Mouse (Mus musculus): Measurements from ENCODE around the gene Gpr39. TPM values are rescaled to one million over a fixed set of nuclear protein-coding genes. Genes with fewer than 3 reads are reported as not detected.

Gpr39 gene
- total RNA-seq, 1 experiment, result 1.7 TPM

DNA sequence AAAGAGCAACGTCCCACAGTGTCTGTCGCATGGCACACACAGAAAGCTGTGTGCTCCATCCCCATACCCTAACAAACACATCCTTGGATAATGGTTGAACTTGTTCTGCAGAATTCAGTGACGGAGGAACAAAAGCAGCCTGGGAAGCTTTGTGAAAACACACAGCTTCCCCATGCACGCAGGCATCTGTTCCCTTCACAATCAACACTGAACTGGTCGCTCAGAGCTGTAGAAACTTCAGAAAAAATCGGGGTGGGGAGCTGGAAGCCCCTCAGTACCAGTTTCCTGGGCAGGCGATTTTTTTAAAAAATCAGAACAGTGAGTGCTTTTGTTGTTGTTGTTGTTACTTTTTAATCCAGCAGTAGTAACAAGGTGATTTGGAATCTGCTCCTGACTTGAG is 193.3 kb downstream of the Gpr39 start:
- Histone ChIP-seq H3K4me3 (ENCODE audit: insufficient read depth in 1 of 2, low read depth in 1 of 2, low read length in 2 of 2, poor library complexity in 1 of 2, severe bottlenecking in 1 of 2) (no peak overlapping the region), H3K4me1 (ENCODE audit: control insufficient read depth in 2 of 2, insufficient read depth in 2 of 2, low read length in 2 of 2, poor library complexity in 1 of 2) (no peaks in the 10 kb centered on the region), H3K9me3 (ENCODE audit: control insufficient read depth, insufficient read depth, low read depth, low read length) (no peaks in the 10 kb centered on the region), H3K27ac (ENCODE audit: insufficient read depth, low read depth, low read length, poor library complexity, severe bottlenecking) (no peak overlapping the region), H3K36me3 (ENCODE audit: control insufficient read depth, insufficient read depth, low read length, poor library complexity, severe bottlenecking) (no peaks in the 10 kb centered on the region), H3K9ac (ENCODE audit: insufficient read depth, low read depth, low read length, poor library complexity, severe bottlenecking) (no peak overlapping the region)
- in situ Hi-C loops (cut with MboI; ENCODE audit: low sequenced_read_pairs in 2 of 2, unreplicated experiment in 2 of 2), result no loop called here
- TF ChIP-seq MAFK (IDR thresholded peaks at IDR 0.05; ENCODE audit: insufficient read depth, low read depth, low read length) (no peak), CHD2 (IDR thresholded peaks at IDR 0.05; ENCODE audit: low read depth, low read length) (no peak), ZC3H11A (IDR thresholded peaks at IDR 0.05; ENCODE audit: borderline replicate concordance, low read depth, low read length) (no peak), HCFC1 (IDR thresholded peaks at IDR 0.05; ENCODE audit: borderline replicate concordance, insufficient read depth, low read length) (no peak), ZNF384 (IDR thresholded peaks at IDR 0.05; ENCODE audit: low read depth, low read length) (no peak)
- no peak for DNase-seq (ENCODE audit: low read depth, low spot score)

DNA sequence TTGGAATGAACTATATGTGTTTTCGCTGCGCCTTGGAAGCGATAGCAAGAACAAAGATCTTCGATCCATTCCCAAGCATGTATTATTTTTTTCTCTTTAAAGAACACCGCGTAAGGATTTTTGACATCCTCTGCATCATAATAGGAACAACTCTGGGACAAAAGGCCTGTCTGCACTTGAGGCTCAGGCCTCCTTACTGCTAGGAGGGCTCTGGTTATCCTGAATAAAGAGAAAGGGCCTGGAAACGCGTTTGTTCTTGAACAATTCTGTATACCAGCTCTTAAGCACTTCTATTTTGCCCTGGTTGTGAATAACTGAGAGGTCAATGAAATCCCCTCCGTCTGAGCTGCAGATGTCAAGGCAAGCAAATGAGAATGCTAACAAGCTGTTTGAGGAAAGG is 216.4 kb downstream of the Gpr39 start:
- Histone ChIP-seq H3K4me1 (ENCODE audit: control insufficient read depth in 2 of 2, insufficient read depth in 2 of 2, low read length in 2 of 2, poor library complexity in 1 of 2) (no peaks in the 10 kb centered on the region), H3K9me3 (ENCODE audit: control insufficient read depth, insufficient read depth, low read depth, low read length) (no peaks in the 10 kb centered on the region), H3K9ac (ENCODE audit: insufficient read depth, low read depth, low read length, poor library complexity, severe bottlenecking) (no peak overlapping the region), H3K27ac (ENCODE audit: insufficient read depth, low read depth, low read length, poor library complexity, severe bottlenecking) (no peak overlapping the region), H3K36me3 (ENCODE audit: control insufficient read depth, insufficient read depth, low read length, poor library complexity, severe bottlenecking) (no peaks in the 10 kb centered on the region), H3K4me3 (ENCODE audit: insufficient read depth in 1 of 2, low read depth in 1 of 2, low read length in 2 of 2, poor library complexity in 1 of 2, severe bottlenecking in 1 of 2) (no peak overlapping the region)
- TF ChIP-seq ZNF384 (IDR thresholded peaks at IDR 0.05; ENCODE audit: low read depth, low read length), result no peak
- TF ChIP-seq CHD2 (IDR thresholded peaks at IDR 0.05; ENCODE audit: low read depth, low read length), result no peak
- no peak for TF ChIP-seq HCFC1 (IDR thresholded peaks at IDR 0.05; ENCODE audit: borderline replicate concordance, insufficient read depth, low read length)
- TF ChIP-seq ZC3H11A (IDR thresholded peaks at IDR 0.05; ENCODE audit: borderline replicate concordance, low read depth, low read length), result no peak
- no peak for TF ChIP-seq MAFK (IDR thresholded peaks at IDR 0.05; ENCODE audit: insufficient read depth, low read depth, low read length)
- in situ Hi-C loops (cut with MboI; ENCODE audit: low sequenced_read_pairs in 2 of 2, unreplicated experiment in 2 of 2), result no loop called here
- no peak for DNase-seq (ENCODE audit: low read depth, low spot score)

DNA sequence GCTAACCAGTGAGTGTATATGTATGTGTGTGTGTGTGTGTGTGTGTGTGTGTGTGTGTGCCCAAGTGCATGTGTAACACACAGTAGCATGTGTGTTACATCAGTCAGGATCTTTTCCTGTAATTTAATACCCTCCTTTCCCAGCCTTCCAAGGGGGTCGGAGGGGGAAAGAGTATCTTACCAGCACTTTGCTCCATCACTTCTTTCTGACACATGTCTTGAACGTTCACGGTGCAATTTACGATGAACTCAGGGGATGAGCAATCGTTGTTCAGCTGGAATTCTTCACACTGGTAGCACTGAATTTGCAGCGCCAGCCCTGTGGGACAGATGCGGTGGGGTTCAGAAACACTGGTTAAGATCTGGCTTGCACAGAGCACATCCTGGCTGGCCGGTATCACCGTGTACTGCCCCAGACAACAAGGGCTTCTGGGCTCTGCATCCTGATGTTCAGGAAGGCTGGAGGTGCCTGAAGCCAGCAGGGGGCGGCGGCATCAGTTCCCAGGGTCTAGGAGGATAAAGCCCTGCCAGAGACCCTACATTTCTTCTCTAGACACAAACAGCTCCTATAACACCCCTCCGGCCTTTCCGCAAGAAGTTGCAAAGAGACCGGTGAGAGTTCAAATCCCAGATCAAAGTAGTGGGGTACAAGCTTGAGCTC is 233.5 kb downstream of the Gpr39 start:
- Histone ChIP-seq H3K9ac (ENCODE audit: insufficient read depth, low read depth, low read length, poor library complexity, severe bottlenecking) (no peak overlapping the region), H3K27ac (ENCODE audit: insufficient read depth, low read depth, low read length, poor library complexity, severe bottlenecking) (no peak overlapping the region), H3K36me3 (ENCODE audit: control insufficient read depth, insufficient read depth, low read length, poor library complexity, severe bottlenecking) (no peaks in the 10 kb centered on the region), H3K4me1 (ENCODE audit: control insufficient read depth in 2 of 2, insufficient read depth in 2 of 2, low read length in 2 of 2, poor library complexity in 1 of 2) (0 out of 4 replicates have a peak, but pooled peaks cover 0 to 2% of the 10 kb centered on the region in 2 experiments), H3K9me3 (ENCODE audit: control insufficient read depth, insufficient read depth, low read depth, low read length) (no peaks in the 10 kb centered on the region), H3K4me3 (ENCODE audit: insufficient read depth in 1 of 2, low read depth in 1 of 2, low read length in 2 of 2, poor library complexity in 1 of 2, severe bottlenecking in 1 of 2) (no peak overlapping the region)
- in situ Hi-C loops (cut with MboI; ENCODE audit: low sequenced_read_pairs in 2 of 2, unreplicated experiment in 2 of 2), result no loop called here
- peak; percentile 31 for DNase-seq (ENCODE audit: low read depth, low spot score)
- TF ChIP-seq ZC3H11A (IDR thresholded peaks at IDR 0.05; ENCODE audit: borderline replicate concordance, low read depth, low read length) (no peak), HCFC1 (IDR thresholded peaks at IDR 0.05; ENCODE audit: borderline replicate concordance, insufficient read depth, low read length) (no peak), ZNF384 (IDR thresholded peaks at IDR 0.05; ENCODE audit: low read depth, low read length) (no peak), CHD2 (IDR thresholded peaks at IDR 0.05; ENCODE audit: low read depth, low read length) (no peak), MAFK (IDR thresholded peaks at IDR 0.05; ENCODE audit: insufficient read depth, low read depth, low read length) (no peak)

DNA sequence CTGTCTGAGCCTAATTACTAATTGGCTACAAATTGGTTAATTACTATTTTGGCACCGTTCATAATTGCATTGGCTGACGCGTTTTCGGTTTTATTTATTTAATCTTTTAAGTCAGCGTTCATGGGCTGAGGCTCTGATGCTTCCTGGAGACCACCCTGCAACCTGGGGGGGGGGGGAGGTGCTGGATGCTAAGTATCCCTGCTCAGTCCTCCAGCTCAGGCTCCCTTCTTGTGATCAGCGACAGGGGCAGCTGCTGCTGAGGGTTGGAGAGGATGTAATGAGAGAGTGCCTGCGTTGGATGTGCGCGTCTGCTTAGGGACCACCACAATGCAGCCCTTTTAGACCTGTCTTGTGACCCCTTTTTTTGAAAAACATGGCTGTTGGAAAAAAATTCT is 234.1 kb downstream of the Gpr39 start:
- 0 out of 4 replicates have a peak, but pooled peaks cover 0 to 2% of the 10 kb centered on the region in 2 experiments for H3K4me1 ChIP-seq (ENCODE audit: control insufficient read depth in 2 of 2, insufficient read depth in 2 of 2, low read length in 2 of 2, poor library complexity in 1 of 2)
- no peaks in the 10 kb centered on the region for H3K9me3 ChIP-seq (ENCODE audit: control insufficient read depth, insufficient read depth, low read depth, low read length)
- no peak overlapping the region for H3K4me3 ChIP-seq (ENCODE audit: insufficient read depth in 1 of 2, low read depth in 1 of 2, low read length in 2 of 2, poor library complexity in 1 of 2, severe bottlenecking in 1 of 2)
- no peaks in the 10 kb centered on the region for H3K36me3 ChIP-seq (ENCODE audit: control insufficient read depth, insufficient read depth, low read length, poor library complexity, severe bottlenecking)
- DNase-seq (ENCODE audit: low read depth, low spot score), result no peak
- H3K27ac ChIP-seq (ENCODE audit: insufficient read depth, low read depth, low read length, poor library complexity, severe bottlenecking), result no peak overlapping the region
- no peak overlapping the region for H3K9ac ChIP-seq (ENCODE audit: insufficient read depth, low read depth, low read length, poor library complexity, severe bottlenecking)
- in situ Hi-C loops (cut with MboI; ENCODE audit: low sequenced_read_pairs in 2 of 2, unreplicated experiment in 2 of 2), result no loop called here
- no peak for TF ChIP-seq MAFK (IDR thresholded peaks at IDR 0.05; ENCODE audit: insufficient read depth, low read depth, low read length)
- no peak for TF ChIP-seq ZNF384 (IDR thresholded peaks at IDR 0.05; ENCODE audit: low read depth, low read length)
- TF ChIP-seq HCFC1 (IDR thresholded peaks at IDR 0.05; ENCODE audit: borderline replicate concordance, insufficient read depth, low read length), result no peak
- no peak for TF ChIP-seq ZC3H11A (IDR thresholded peaks at IDR 0.05; ENCODE audit: borderline replicate concordance, low read depth, low read length)
- no peak for TF ChIP-seq CHD2 (IDR thresholded peaks at IDR 0.05; ENCODE audit: low read depth, low read length)

Data from ES-E14 (cell line).